Mouse (Mus musculus) lung, embryonic 16.5 days (tissue): ENCODE measurements at regions not wholly inside any gene's neighbourhood (a gene's known extent, or its start where the extent isn't known, plus 50 kb on each side); places are given as distances from the start of the nearest gene placed in this dataset.
"Not testable (repeated sequence)": the region's sequence is repeated elsewhere in the genome, so short reads cannot be mapped to it uniquely, and the experiment has no call there.

Experiments
- ATAC-seq: fragments of 200-750 bp; cut with Nextera tagmentation; 2 replicates; pipeline ENCODE4 v1.8.0; 2017; ENCODE audit warnings: low read depth, mild to moderate bottlenecking, moderate library complexity
- H3K27ac ChIP-seq: fragments of 300-500 bp; sonication (generic); 2 replicates; pipeline ENCODE4 v1.5.1; 2014; ENCODE audit warnings: mild to moderate bottlenecking, control low read depth, low read length
- H3K27me3 ChIP-seq: fragments of 300-500 bp; sonication (generic); 2 replicates; pipeline ENCODE4 v1.6.1; 2014; ENCODE audit warnings: low read depth, low read length, mixed read lengths; ENCODE audit not compliant: control insufficient read depth, insufficient read depth
- H3K36me3 ChIP-seq: fragments of 300-500 bp; sonication (generic); 2 replicates; pipeline ENCODE4 v1.6.1; 2014; ENCODE audit warnings: low read length; ENCODE audit not compliant: control insufficient read depth, insufficient read depth
- H3K4me1 ChIP-seq: fragments of 300-500 bp; sonication (generic); replicated peaks from 2 replicates; pipeline ENCODE4 v1.6.1; 2014; ENCODE audit warnings: low read length, mixed read lengths; ENCODE audit not compliant: control insufficient read depth, insufficient read depth
- H3K4me2 ChIP-seq: fragments of 300-500 bp; sonication (generic); 2 replicates; pipeline ENCODE4 v1.6.1; 2014; ENCODE audit warnings: low read depth, low read length, control low read depth
- H3K4me3 ChIP-seq: fragments of 300-500 bp; sonication (generic); 2 replicates; pipeline ENCODE4 v1.5.1; 2014; ENCODE audit warnings: mild to moderate bottlenecking, low read length, control low read depth
- H3K9ac ChIP-seq: fragments of 300-500 bp; sonication (generic); 2 replicates; pipeline ENCODE4 v1.6.1; 2014; ENCODE audit warnings: low read length, control low read depth
- H3K9me3 ChIP-seq: fragments of 300-500 bp; sonication (generic); 2 replicates; pipeline ENCODE4 v1.6.1; 2016; ENCODE audit warnings: low read length; ENCODE audit not compliant: control insufficient read depth
- WGBS: fragments of 180-500 bp; shearing (Covaris S2); extraction: QIAGEN DNeasy Blood & Tissue Kit; methylation state at CpG from one replicate; pipeline ENCODE4 v1.1.7; 2014; 5-methylcytosine and 5-hydroxymethylcytosine counted together

- no peaks in the 10 kb centered on the region for H3K36me3 ChIP-seq
- H3K4me2 ChIP-seq = no peak overlapping the region
- no peak overlapping the region for H3K27ac ChIP-seq
- no peak for ATAC-seq
- 55% methylated on average over 3 of the region's 3 CpGs for WGBS
- no peaks in the 10 kb centered on the region for H3K4me1 ChIP-seq
- H3K9me3 ChIP-seq = no peaks in the 10 kb centered on the region
- no peak overlapping the region for H3K9ac ChIP-seq
- H3K4me3 ChIP-seq = no peak overlapping the region
- H3K27me3 ChIP-seq = no peaks in the 10 kb centered on the region
Measured at GRCm38 (mm10) chr16:89718921-89719320, 147.9 kb upstream of the Krtap11-1 start.

- not testable (repeated sequence) for H3K36me3 ChIP-seq
Measured at GRCm38 (mm10) chr16:89715716-89716115, 144.7 kb upstream of the Krtap11-1 start.

GRCm38 (mm10) chr16:89704316-89704715, 133.3 kb upstream of the Krtap11-1 start:
- H3K4me3 ChIP-seq = no peak overlapping the region
- 63% methylated on average over 6 of the region's 6 CpGs for WGBS
- ATAC-seq = no peak
- no peaks in the 10 kb centered on the region for H3K4me1 ChIP-seq
- no peaks in the 10 kb centered on the region for H3K9me3 ChIP-seq
- no peaks in the 10 kb centered on the region for H3K36me3 ChIP-seq
- H3K27ac ChIP-seq = no peak overlapping the region
- H3K4me2 ChIP-seq = no peak overlapping the region
- H3K27me3 ChIP-seq = no peaks in the 10 kb centered on the region
- no peak overlapping the region for H3K9ac ChIP-seq

More at GRCm38 (mm10) chr16:89715716-89716115, 144.7 kb upstream of the Krtap11-1 start:
- not testable (repeated sequence) for H3K27me3 ChIP-seq, H3K9ac ChIP-seq, H3K27ac ChIP-seq, H3K4me3 ChIP-seq, H3K4me2 ChIP-seq, H3K9me3 ChIP-seq, H3K4me1 ChIP-seq, ATAC-seq
- WGBS = 91% methylated on average over 8 of the region's 8 CpGs

GRCm38 (mm10) chr16:89703158-89703557, 132.2 kb upstream of the Krtap11-1 start:
- no peak overlapping the region for H3K4me2 ChIP-seq
- no peak for ATAC-seq
- no peak overlapping the region for H3K4me3 ChIP-seq
- no peaks in the 10 kb centered on the region for H3K27me3 ChIP-seq
- H3K27ac ChIP-seq = no peak overlapping the region
- no peak overlapping the region for H3K9ac ChIP-seq
- no peaks in the 10 kb centered on the region for H3K9me3 ChIP-seq
- no peaks in the 10 kb centered on the region for H3K4me1 ChIP-seq
- no peaks in the 10 kb centered on the region for H3K36me3 ChIP-seq
- WGBS = 43% methylated on average over 10 of the region's 10 CpGs

- Histone ChIP-seq H3K4me1 (no peaks in the 10 kb centered on the region), H3K9me3 (no peaks in the 10 kb centered on the region), H3K9ac (no peak overlapping the region), H3K4me2 (no peak overlapping the region), H3K27ac (no peak overlapping the region), H3K36me3 (no peaks in the 10 kb centered on the region), H3K4me3 (no peak overlapping the region), H3K27me3 (no peaks in the 10 kb centered on the region)
- no peak for ATAC-seq
- WGBS = 92% methylated on average over 2 of the region's 2 CpGs
Measured at GRCm38 (mm10) chr16:89702406-89702805, 131.4 kb upstream of the Krtap11-1 start.

GRCm38 (mm10) chr16:89701741-89702140, 130.8 kb upstream of the Krtap11-1 start:
- no peaks in the 10 kb centered on the region for H3K36me3 ChIP-seq
- ATAC-seq = peak; percentile 26; the same call in 1 of the 2 replicates
- H3K9me3 ChIP-seq = no peaks in the 10 kb centered on the region
- H3K4me1 ChIP-seq = no peaks in the 10 kb centered on the region
- H3K4me2 ChIP-seq = no peak overlapping the region
- H3K27ac ChIP-seq = no peak overlapping the region
- 76% methylated on average over 8 of the region's 8 CpGs for WGBS
- no peak overlapping the region for H3K9ac ChIP-seq
- H3K4me3 ChIP-seq = no peak overlapping the region
- H3K27me3 ChIP-seq = no peaks in the 10 kb centered on the region

- H3K36me3 ChIP-seq = no peaks in the 10 kb centered on the region
- no peaks in the 10 kb centered on the region for H3K27me3 ChIP-seq
- H3K27ac ChIP-seq = no peak overlapping the region
- H3K4me2 ChIP-seq = no peak overlapping the region
- ATAC-seq = no peak
- no peak overlapping the region for H3K4me3 ChIP-seq
- H3K9ac ChIP-seq = no peak overlapping the region
- 7% methylated on average over 2 of the region's 2 CpGs for WGBS
- H3K4me1 ChIP-seq = no peaks in the 10 kb centered on the region
- no peaks in the 10 kb centered on the region for H3K9me3 ChIP-seq
Measured at GRCm38 (mm10) chr16:89699710-89700109, 128.7 kb upstream of the Krtap11-1 start.

GRCm38 (mm10) chr16:89695833-89696232, 124.8 kb upstream of the Krtap11-1 start:
- no peak overlapping the region for H3K27ac ChIP-seq
- H3K4me1 ChIP-seq = no peaks in the 10 kb centered on the region
- no peak overlapping the region for H3K4me2 ChIP-seq
- no peak overlapping the region for H3K4me3 ChIP-seq
- H3K36me3 ChIP-seq = no peaks in the 10 kb centered on the region
- H3K9ac ChIP-seq = no peak overlapping the region
- 43% methylated on average over 4 of the region's 4 CpGs for WGBS
- H3K27me3 ChIP-seq = no peaks in the 10 kb centered on the region
- ATAC-seq = no peak; the same call in 1 of the 2 replicates
- H3K9me3 ChIP-seq = no peaks in the 10 kb centered on the region

GRCm38 (mm10) chr16:89695406-89695805, 124.4 kb upstream of the Krtap11-1 start:
- no peaks in the 10 kb centered on the region for H3K27me3 ChIP-seq
- no peak overlapping the region for H3K9ac ChIP-seq
- no peak overlapping the region for H3K4me3 ChIP-seq
- no peaks in the 10 kb centered on the region for H3K36me3 ChIP-seq
- H3K4me1 ChIP-seq = no peaks in the 10 kb centered on the region
- no peak for ATAC-seq
- H3K4me2 ChIP-seq = no peak overlapping the region
- no peak overlapping the region for H3K27ac ChIP-seq
- no peaks in the 10 kb centered on the region for H3K9me3 ChIP-seq
- WGBS = 40% methylated on average over 7 of the region's 7 CpGs

GRCm38 (mm10) chr16:89693321-89693720, 122.3 kb upstream of the Krtap11-1 start:
- Histone ChIP-seq H3K27ac (no peak overlapping the region), H3K9me3 (no peaks in the 10 kb centered on the region), H3K4me1 (no peaks in the 10 kb centered on the region), H3K4me3 (no peak overlapping the region), H3K27me3 (no peaks in the 10 kb centered on the region), H3K4me2 (no peak overlapping the region), H3K36me3 (no peaks in the 10 kb centered on the region), H3K9ac (no peak overlapping the region)
- WGBS = 76% methylated on average over 10 of the region's 10 CpGs
- ATAC-seq = no peak
